Mouse (Mus musculus) brain, embryonic 14.5 days (tissue): ENCODE measurements around the gene Vmn1r55. TPM values are rescaled to one million over a fixed set of nuclear protein-coding genes. Genes with fewer than 3 reads are reported as not detected.

ENCODE experiments used
- polyA plus RNA-seq: library from polyadenylated mRNA; depleted of rRNA; stranded (reverse); fragments of >200 nt; gene quantifications from 2 replicates; pipeline ENCODE4 v1.2.3, GENCODE M21; 2012; rRNA removed

Gene Vmn1r55
- polyA plus RNA-seq, 1 experiment = not detected

Other genes with a start within 250 kb of the Vmn1r55 start
- 0.77 and 1.3 TPM in 2 replicates for gene Gm36210, start 243.2 kb downstream of the Vmn1r55 start, polyA plus RNA-seq
- gene Zfp628, start 234.5 kb downstream of the Vmn1r55 start, polyA plus RNA-seq = 16.7 and 21.7 TPM in 2 replicates
- gene Nat14, start 227.6 kb downstream of the Vmn1r55 start, polyA plus RNA-seq = 27.3 and 27.9 TPM in 2 replicates
- 2.3 and 3.6 TPM in 2 replicates for gene Ssc5d, start 223.9 kb downstream of the Vmn1r55 start, polyA plus RNA-seq
- 0.14 TPM in 2 replicates for gene Sbk2, start 185.3 kb downstream of the Vmn1r55 start, polyA plus RNA-seq
- gene Sbk3, start 178.5 kb downstream of the Vmn1r55 start, polyA plus RNA-seq = 1.1 and 2.0 TPM in 2 replicates
- gene Zfp579, start 153.5 kb downstream of the Vmn1r55 start, polyA plus RNA-seq = 168 and 190 TPM in 2 replicates
- 11.9 and 18.0 TPM in 2 replicates for gene Zfp524, start 135.3 kb downstream of the Vmn1r55 start, polyA plus RNA-seq
- 49.9 and 54.5 TPM in 2 replicates for gene Fiz1, start 135.0 kb downstream of the Vmn1r55 start, polyA plus RNA-seq
- not detected in 2 replicates for gene Gm44973, start 134.2 kb downstream of the Vmn1r55 start, polyA plus RNA-seq
- gene Zfp865, start 129.3 kb downstream of the Vmn1r55 start, polyA plus RNA-seq = 43.5 and 52.4 TPM in 2 replicates
- gene Ccdc106, start 129.1 kb downstream of the Vmn1r55 start, polyA plus RNA-seq = 41.4 and 47.8 TPM in 2 replicates
- gene 4632433K11Rik, start 115.6 kb downstream of the Vmn1r55 start, polyA plus RNA-seq = not detected in 2 replicates
- gene Zfp784, start 111.2 kb downstream of the Vmn1r55 start, polyA plus RNA-seq = 6.8 and 7.6 TPM in 2 replicates
- 61.4 and 88.7 TPM in 2 replicates for gene Zfp580, start 98.1 kb downstream of the Vmn1r55 start, polyA plus RNA-seq
- 404 and 431 TPM in 2 replicates for gene U2af2, start 87.5 kb downstream of the Vmn1r55 start, polyA plus RNA-seq
- gene Epn1, start 69.4 kb downstream of the Vmn1r55 start, polyA plus RNA-seq = 176 and 216 TPM in 2 replicates
- gene Rfpl4, start 32.7 kb downstream of the Vmn1r55 start, polyA plus RNA-seq = not detected in 2 replicates
- gene Rasl2-9, start 23.7 kb downstream of the Vmn1r55 start, polyA plus RNA-seq = 0.14 and 0.37 TPM in 2 replicates
- not detected in 2 replicates for gene Vmn1r56, start 47.1 kb upstream of the Vmn1r55 start, polyA plus RNA-seq
- not detected in 2 replicates for gene Vmn1r57, start 68.8 kb upstream of the Vmn1r55 start, polyA plus RNA-seq
- not detected in 2 replicates for gene Gm5065, start 200.9 kb upstream of the Vmn1r55 start, polyA plus RNA-seq
- gene Nlrp2, start 201.4 kb upstream of the Vmn1r55 start, polyA plus RNA-seq = not detected in 2 replicates